Mouse (Mus musculus): ENCODE measurements around the gene 4930548H24Rik. TPM values are rescaled to one million over a fixed set of nuclear protein-coding genes. Genes with fewer than 3 reads are reported as not detected.

Gene 4930548H24Rik
- polyA plus RNA-seq, 1 experiment from 2014 or later, result 0.13 TPM

Other genes with a start within 250 kb of the 4930548H24Rik start
- gene Nrbp1, start 244.9 kb upstream of the 4930548H24Rik start, polyA plus RNA-seq (2015; fragmentation: Nextera tagmentation; extraction: Ambion mirVana), result 153 and 160 TPM in 2 replicates
- 0.54 and 0.63 TPM in 2 replicates for gene Gm9970, start 244.5 kb upstream of the 4930548H24Rik start, polyA plus RNA-seq (2015; fragmentation: Nextera tagmentation; extraction: Ambion mirVana)
- 1.7 and 3.4 TPM in 2 replicates for gene Krtcap3, start 234.0 kb upstream of the 4930548H24Rik start, polyA plus RNA-seq (2015; fragmentation: Nextera tagmentation; extraction: Ambion mirVana)
- 34.4 and 36.0 TPM in 2 replicates for gene Ift172, start 194.6 kb upstream of the 4930548H24Rik start, polyA plus RNA-seq (2015; fragmentation: Nextera tagmentation; extraction: Ambion mirVana)
- 63.2 and 74.5 TPM in 2 replicates for gene Fndc4, start 189.7 kb upstream of the 4930548H24Rik start, polyA plus RNA-seq (2015; fragmentation: Nextera tagmentation; extraction: Ambion mirVana)
- gene Gckr, start 188.3 kb upstream of the 4930548H24Rik start, polyA plus RNA-seq (2015; fragmentation: Nextera tagmentation; extraction: Ambion mirVana), result 0.12 and 0.43 TPM in 2 replicates
- 124 and 125 TPM in 2 replicates for gene Zfp512, start 33.3 kb upstream of the 4930548H24Rik start, polyA plus RNA-seq (2015; fragmentation: Nextera tagmentation; extraction: Ambion mirVana)
- gene Gpn1, start 9.0 kb downstream of the 4930548H24Rik start, polyA plus RNA-seq (2015; fragmentation: Nextera tagmentation; extraction: Ambion mirVana), result 78.3 and 80.5 TPM in 2 replicates
- 32.6 and 34.8 TPM in 2 replicates for gene Slc4a1ap, start 41.3 kb downstream of the 4930548H24Rik start, polyA plus RNA-seq (2015; fragmentation: Nextera tagmentation; extraction: Ambion mirVana)
- 30.5 and 33.7 TPM in 2 replicates for gene Supt7l, start 42.1 kb downstream of the 4930548H24Rik start, polyA plus RNA-seq (2015; fragmentation: Nextera tagmentation; extraction: Ambion mirVana)
- gene Mrpl33, start 111.2 kb downstream of the 4930548H24Rik start, polyA plus RNA-seq (2015; fragmentation: Nextera tagmentation; extraction: Ambion mirVana), result 188 and 192 TPM in 2 replicates
- 1.7 and 2.2 TPM in 2 replicates for gene Rbks, start 211.9 kb downstream of the 4930548H24Rik start, polyA plus RNA-seq (2015; fragmentation: Nextera tagmentation; extraction: Ambion mirVana)
- 63.4 and 64.7 TPM in 2 replicates for gene Babam2, start 211.9 kb downstream of the 4930548H24Rik start, polyA plus RNA-seq (2015; fragmentation: Nextera tagmentation; extraction: Ambion mirVana)